Mouse (Mus musculus): ENCODE results near the gene Hba-a1. TPM values are rescaled to one million over a fixed set of nuclear protein-coding genes. Genes with fewer than 3 reads are reported as not detected.
A peak's percentile ranks its signal among the peaks of the same experiment; 100 is the strongest.

Hba-a1 gene
- polyA plus RNA-seq, 1 experiment from 2014 or later: 405 TPM

DNA sequence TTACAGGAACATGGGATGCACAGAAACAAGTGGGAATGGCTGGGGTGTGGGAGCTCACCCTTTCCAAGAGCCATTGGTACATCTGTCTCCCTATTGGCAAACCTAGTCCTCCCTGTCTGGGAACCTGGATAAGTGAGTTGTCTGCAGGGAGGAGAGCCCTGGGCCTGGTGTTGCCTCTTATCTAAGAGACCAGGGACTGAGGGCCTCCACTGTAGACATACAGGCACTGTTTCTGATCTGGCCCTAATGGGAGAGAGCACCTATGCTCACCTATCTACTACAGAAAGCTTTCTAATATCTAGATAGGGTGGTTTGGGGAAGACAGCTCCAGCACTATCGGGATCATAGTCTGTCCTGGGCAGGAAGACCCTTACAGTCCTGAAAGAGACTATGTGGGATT is 27.2 kb upstream of the Hba-a1 start:
- Histone ChIP-seq H3K36me3 (ENCODE audit: control insufficient read depth, insufficient read depth) (peaks cover 34% of the 10 kb centered on the region), H3K27ac (ENCODE audit: low read depth, low read length) (no peak overlapping the region), H3K4me3 (ENCODE audit: low read depth, low read length) (no peak overlapping the region), H3K9me3 (ENCODE audit: control insufficient read depth) (no peaks in the 10 kb centered on the region), H3K4me2 (replicated peaks; ENCODE audit: low read depth) (no peak overlapping the region), H3K27me3 (replicated peaks; ENCODE audit: control insufficient read depth, insufficient read depth, low read length) (no peaks in the 10 kb centered on the region), H3K9ac (ENCODE audit: low read depth, low read length) (no peak overlapping the region), H3K4me1 (replicated peaks; ENCODE audit: control insufficient read depth, insufficient read depth, low read length) (no peaks in the 10 kb centered on the region)
- WGBS: 97% methylated on average over 1 of the region's 1 CpGs
- TF ChIP-seq CTCF (IDR thresholded peaks at IDR 0.05; ENCODE audit: low read depth): no peak
- no peak for ATAC-seq

DNA sequence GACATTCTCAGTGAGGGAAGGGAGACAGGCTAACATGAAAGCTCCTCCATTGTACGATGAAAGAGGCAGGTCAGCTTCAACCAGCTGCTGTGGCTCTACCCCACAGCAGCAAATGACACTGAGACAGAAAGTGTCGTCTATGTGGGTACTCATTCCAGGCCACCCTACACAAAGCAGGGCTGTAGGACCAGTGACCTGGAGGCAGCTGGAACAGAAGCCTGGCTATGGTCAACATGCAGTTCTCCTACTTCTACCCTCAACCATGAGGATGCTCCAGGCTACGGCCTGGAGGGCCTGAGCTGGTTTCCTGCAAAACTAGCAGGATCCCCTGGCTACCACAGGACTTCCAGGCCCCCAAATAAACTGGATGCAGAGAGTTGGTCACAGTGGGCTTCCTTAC is 26.7 kb upstream of the Hba-a1 start:
- ATAC-seq: no peak
- Histone ChIP-seq H3K9me3 (ENCODE audit: control insufficient read depth) (no peaks in the 10 kb centered on the region), H3K4me3 (ENCODE audit: low read depth, low read length) (no peak overlapping the region), H3K4me2 (replicated peaks; ENCODE audit: low read depth) (no peak overlapping the region), H3K27ac (ENCODE audit: low read depth, low read length) (no peak overlapping the region), H3K9ac (ENCODE audit: low read depth, low read length) (no peak overlapping the region), H3K36me3 (ENCODE audit: control insufficient read depth, insufficient read depth) (peaks cover 36% of the 10 kb centered on the region), H3K4me1 (replicated peaks; ENCODE audit: control insufficient read depth, insufficient read depth, low read length) (no peaks in the 10 kb centered on the region), H3K27me3 (replicated peaks; ENCODE audit: control insufficient read depth, insufficient read depth, low read length) (no peaks in the 10 kb centered on the region)
- no peak for TF ChIP-seq CTCF (IDR thresholded peaks at IDR 0.05; ENCODE audit: low read depth)
- 92% methylated on average over 3 of the region's 3 CpGs for WGBS

GRCm38 (mm10) chr11:32262674-32263415 is 20.5 kb upstream of the Hba-a1 start:
- no peaks in the 10 kb centered on the region for H3K9me3 ChIP-seq (ENCODE audit: control insufficient read depth)
- ATAC-seq: no peak

DNA sequence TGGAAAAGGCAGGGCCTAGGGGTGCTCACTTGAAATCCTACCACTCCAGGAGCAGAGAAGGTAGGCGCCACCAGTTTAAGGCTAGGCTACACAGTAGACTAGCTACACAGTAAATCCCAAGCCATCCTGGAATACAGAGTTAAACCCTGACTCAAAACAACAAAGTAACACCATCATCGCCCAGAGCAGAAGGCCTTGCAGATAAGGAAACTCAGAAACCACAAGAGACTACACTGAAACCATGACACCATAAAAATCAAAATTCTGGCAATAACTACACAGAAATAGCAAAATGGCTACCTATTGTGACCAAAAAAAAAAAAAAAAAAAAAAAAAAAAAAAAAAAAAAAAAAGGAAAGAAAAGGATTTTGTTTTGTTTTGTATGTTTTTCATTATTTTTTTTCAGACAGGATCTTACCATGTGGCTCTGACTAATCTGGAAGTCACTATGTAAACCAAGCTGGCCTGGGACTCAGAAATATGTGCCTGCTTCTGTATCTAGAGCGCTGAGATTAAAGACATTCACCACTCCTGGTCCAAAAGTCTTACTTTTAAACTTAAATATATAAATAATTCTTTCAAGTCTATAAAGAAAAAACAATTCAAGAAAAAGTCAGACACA is 18.1 kb upstream of the Hba-a1 start:
- peaks cover 17% of the 10 kb centered on the region; the same call in 1 of the 2 replicates for H3K36me3 ChIP-seq (ENCODE audit: control insufficient read depth, insufficient read depth)
- H3K4me1 ChIP-seq (replicated peaks; ENCODE audit: control insufficient read depth, insufficient read depth, low read length): peaks cover 3% of the 10 kb centered on the region; the same call in 1 of the 2 replicates
- H3K27me3 ChIP-seq (replicated peaks; ENCODE audit: control insufficient read depth, insufficient read depth, low read length): no peaks in the 10 kb centered on the region; the same call in 1 of the 2 replicates
- no peak overlapping the region for H3K27ac ChIP-seq (ENCODE audit: low read depth, low read length)
- H3K9ac ChIP-seq (ENCODE audit: low read depth, low read length): no peak overlapping the region
- no peak for TF ChIP-seq CTCF (IDR thresholded peaks at IDR 0.05; ENCODE audit: low read depth)
- WGBS: 91% methylated on average over 3 of the region's 3 CpGs
- no peak overlapping the region for H3K4me2 ChIP-seq (replicated peaks; ENCODE audit: low read depth)
- H3K4me3 ChIP-seq (ENCODE audit: low read depth, low read length): no peak overlapping the region
- no peak for ATAC-seq
- no peaks in the 10 kb centered on the region for H3K9me3 ChIP-seq (ENCODE audit: control insufficient read depth)

More at GRCm38 (mm10) chr11:32262674-32263415, 20.5 kb upstream of the Hba-a1 start:
- H3K36me3 ChIP-seq (ENCODE audit: control insufficient read depth, insufficient read depth): peaks cover 18% of the 10 kb centered on the region; the same call in 1 of the 2 replicates
- H3K4me3 ChIP-seq (ENCODE audit: low read depth, low read length): no peak overlapping the region
- no peak for TF ChIP-seq CTCF (IDR thresholded peaks at IDR 0.05; ENCODE audit: low read depth)
- no peak overlapping the region for H3K4me2 ChIP-seq (replicated peaks; ENCODE audit: low read depth)
- H3K27ac ChIP-seq (ENCODE audit: low read depth, low read length): no peak overlapping the region
- peaks cover under 1% of the 10 kb centered on the region; the same call in 1 of the 2 replicates for H3K4me1 ChIP-seq (replicated peaks; ENCODE audit: control insufficient read depth, insufficient read depth, low read length)
- 69% methylated on average over 10 of the region's 10 CpGs for WGBS
- H3K27me3 ChIP-seq (replicated peaks; ENCODE audit: control insufficient read depth, insufficient read depth, low read length): no peaks in the 10 kb centered on the region
- no peak overlapping the region for H3K9ac ChIP-seq (ENCODE audit: low read depth, low read length)

- Histone ChIP-seq H3K27me3 (replicated peaks; ENCODE audit: control insufficient read depth, insufficient read depth, low read length) (no peaks in the 10 kb centered on the region; the same call in 1 of the 2 replicates), H3K27ac (ENCODE audit: low read depth, low read length) (no peak overlapping the region), H3K4me2 (replicated peaks; ENCODE audit: low read depth) (no peak overlapping the region), H3K9ac (ENCODE audit: low read depth, low read length) (no peak overlapping the region), H3K4me1 (replicated peaks; ENCODE audit: control insufficient read depth, insufficient read depth, low read length) (peaks cover 3% of the 10 kb centered on the region; the same call in 1 of the 2 replicates), H3K36me3 (ENCODE audit: control insufficient read depth, insufficient read depth) (peaks cover 14% of the 10 kb centered on the region; the same call in 1 of the 2 replicates), H3K9me3 (ENCODE audit: control insufficient read depth) (no peaks in the 10 kb centered on the region), H3K4me3 (ENCODE audit: low read depth, low read length) (no peak overlapping the region)
- WGBS: 91% methylated on average over 6 of the region's 6 CpGs
- no peak for TF ChIP-seq CTCF (IDR thresholded peaks at IDR 0.05; ENCODE audit: low read depth)
- no peak for ATAC-seq
Measured at GRCm38 (mm10) chr11:32266194-32266593, 17.1 kb upstream of the Hba-a1 start.

DNA sequence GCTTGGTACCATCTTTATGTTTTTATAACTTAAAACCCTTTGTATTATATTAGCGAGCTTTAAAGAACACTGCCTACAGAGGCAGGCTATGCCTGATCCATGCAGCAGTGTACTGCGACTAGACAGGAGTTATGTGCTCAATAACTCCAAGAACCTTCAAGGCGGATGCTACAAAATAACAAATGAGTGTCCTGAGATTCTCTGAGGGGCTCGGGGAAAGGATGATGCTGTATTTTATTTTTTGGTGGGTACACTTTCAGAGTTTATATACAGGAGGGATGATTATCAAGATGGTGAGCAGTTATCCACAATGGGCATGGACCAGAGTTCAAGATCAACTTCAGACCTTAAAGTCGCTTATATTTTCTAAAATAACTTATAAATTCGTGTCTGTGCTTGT is 16.5 kb upstream of the Hba-a1 start:
- H3K4me2 ChIP-seq (replicated peaks; ENCODE audit: low read depth): peak overlapping the region; percentile 86
- peak overlapping the region; percentile 89; the same call in 1 of the 2 replicates for H3K27ac ChIP-seq (ENCODE audit: low read depth, low read length)
- no peak for ATAC-seq
- TF ChIP-seq CTCF (IDR thresholded peaks at IDR 0.05; ENCODE audit: low read depth): no peak
- H3K4me1 ChIP-seq (replicated peaks; ENCODE audit: control insufficient read depth, insufficient read depth, low read length): peaks cover 3% of the 10 kb centered on the region; the same call in 1 of the 2 replicates
- peak overlapping the region; percentile 93 for H3K9ac ChIP-seq (ENCODE audit: low read depth, low read length)
- 15% methylated on average over 6 of the region's 6 CpGs for WGBS
- H3K4me3 ChIP-seq (ENCODE audit: low read depth, low read length): peak overlapping the region; percentile 84
- H3K9me3 ChIP-seq (ENCODE audit: control insufficient read depth): no peaks in the 10 kb centered on the region
- peaks cover 10% of the 10 kb centered on the region; the same call in 1 of the 2 replicates for H3K36me3 ChIP-seq (ENCODE audit: control insufficient read depth, insufficient read depth)
- H3K27me3 ChIP-seq (replicated peaks; ENCODE audit: control insufficient read depth, insufficient read depth, low read length): no peaks in the 10 kb centered on the region; the same call in 1 of the 2 replicates

Measured in intestine, postnatal 0 days (tissue).